ENCODE assay signal across 8 mouse cellular contexts in the genomic region with DNA sequence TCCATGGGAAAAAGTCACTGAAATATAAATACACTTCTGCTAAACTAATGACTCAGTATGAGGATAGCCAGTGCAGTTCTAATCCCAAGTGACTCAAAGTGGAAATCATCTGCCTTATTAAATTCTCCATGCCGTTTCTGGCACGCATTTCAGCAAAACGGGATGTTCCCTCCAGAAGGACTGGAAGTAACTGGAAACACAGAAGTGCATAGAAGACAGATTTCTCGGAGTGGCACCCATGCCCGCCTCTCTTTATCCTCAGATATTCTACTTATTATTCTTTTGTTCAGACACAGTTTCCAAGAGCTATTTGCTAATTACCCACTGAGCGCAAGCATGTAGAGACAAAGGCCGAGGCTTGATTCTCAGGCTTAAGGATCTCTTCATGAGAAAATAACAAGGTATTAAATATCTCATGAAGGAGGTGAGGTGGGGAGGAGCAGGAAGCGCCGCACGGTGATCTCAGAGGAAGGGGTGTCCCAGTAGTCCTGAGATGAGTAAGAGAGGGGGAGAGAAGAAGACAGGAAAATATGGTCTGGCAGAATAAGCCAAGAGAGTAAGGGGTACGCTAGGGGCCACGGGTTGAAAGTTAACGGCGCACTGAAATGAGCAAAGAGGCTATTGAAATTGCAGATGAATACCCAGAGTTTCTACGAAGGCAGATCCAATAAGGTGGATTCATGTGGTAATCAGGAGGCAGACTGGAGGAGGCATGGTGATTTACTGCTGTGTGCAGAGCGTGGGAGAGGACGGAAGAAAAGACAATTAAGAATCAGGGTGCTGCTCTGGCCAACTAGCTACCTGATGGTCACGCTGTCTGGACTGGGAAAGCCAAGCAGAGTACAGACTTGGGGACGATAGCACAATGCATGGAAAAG.
DNase-seq lines count a peak whose midpoint lies in the region; ATAC-seq lines count a peak whose summit lies in the region.

No protein-coding gene starts in this region.

- 0 out of 2 replicates have a peak overlapping the region, but pooled peaks have one; percentile 8 for H3K4me3 ChIP-seq in forebrain, embryonic 12.5 days (replicated peaks)

- H3K27me3 ChIP-seq in forebrain, embryonic 12.5 days = no peaks in the 10 kb centered on the region; the same call in 1 of the 2 replicates

- peak overlapping the region; percentile 25; the same call in 1 of the 2 replicates for H3K9ac ChIP-seq in forebrain, embryonic 12.5 days

- H3K36me3 ChIP-seq in forebrain, embryonic 12.5 days (replicated peaks) = no peaks in the 10 kb centered on the region

- DNase-seq in gastrocnemius, adult 18-20 months (ENCODE audit: low spot score) = peak; percentile 19
- DNase-seq in gastrocnemius, adult 8-10 months (ENCODE audit: low spot score in 2 of 2) = no peak
- peak; percentile 9 for DNase-seq in MN1 (ENCODE audit: low spot score)
- DNase-seq in layer of hippocampus, adult 9-10 months (ENCODE audit: low spot score) = peak; percentile 37
- DNase-seq in thymus, postnatal 14 days = no peak
- DNase-seq in ovary, adult 18-20 months (ENCODE audit: low spot score) = no peak
- DNase-seq in lung, postnatal 25 days (ENCODE audit: low spot score) = no peak

- no peaks in the 10 kb centered on the region for H3K9me3 ChIP-seq in forebrain, embryonic 12.5 days

- WGBS in forebrain, embryonic 12.5 days = 24% methylated on average over 19 of the region's 19 CpGs

- peaks cover 17% of the 10 kb centered on the region for H3K4me1 ChIP-seq in forebrain, embryonic 12.5 days

- peak overlapping the region; percentile 20; the same call in 1 of the 2 replicates for H3K27ac ChIP-seq in forebrain, embryonic 12.5 days

- peak overlapping the region; percentile 46 for H3K4me2 ChIP-seq in forebrain, embryonic 12.5 days

- ATAC-seq in forebrain, embryonic 12.5 days (ENCODE audit: low FRiP score) = no peak

Comparison
In these comparisons a context has a peak if more than half of its experiments do, and no peak if none do; other contexts are left out.
1. DNase-seq: peak in gastrocnemius, adult 18-20 months (single experiment), MN1 (single experiment) and layer of hippocampus, adult 9-10 months (single experiment); none in gastrocnemius, adult 8-10 months (0 of 2), thymus, postnatal 14 days (single experiment), ovary, adult 18-20 months (single experiment) and lung, postnatal 25 days (single experiment).